Mouse (Mus musculus): ENCODE measurements around the gene Gm45234. TPM values are rescaled to one million over a fixed set of nuclear protein-coding genes. Genes with fewer than 3 reads are reported as not detected.
"Not testable (repeated sequence)": the region's sequence is repeated elsewhere in the genome, so short reads cannot be mapped to it uniquely, and the experiment has no call there.

Gene Gm45234
- not detected in 2 replicates for polyA plus RNA-seq (2015; fragmentation: Nextera tagmentation; extraction: Ambion mirVana)

DNA sequence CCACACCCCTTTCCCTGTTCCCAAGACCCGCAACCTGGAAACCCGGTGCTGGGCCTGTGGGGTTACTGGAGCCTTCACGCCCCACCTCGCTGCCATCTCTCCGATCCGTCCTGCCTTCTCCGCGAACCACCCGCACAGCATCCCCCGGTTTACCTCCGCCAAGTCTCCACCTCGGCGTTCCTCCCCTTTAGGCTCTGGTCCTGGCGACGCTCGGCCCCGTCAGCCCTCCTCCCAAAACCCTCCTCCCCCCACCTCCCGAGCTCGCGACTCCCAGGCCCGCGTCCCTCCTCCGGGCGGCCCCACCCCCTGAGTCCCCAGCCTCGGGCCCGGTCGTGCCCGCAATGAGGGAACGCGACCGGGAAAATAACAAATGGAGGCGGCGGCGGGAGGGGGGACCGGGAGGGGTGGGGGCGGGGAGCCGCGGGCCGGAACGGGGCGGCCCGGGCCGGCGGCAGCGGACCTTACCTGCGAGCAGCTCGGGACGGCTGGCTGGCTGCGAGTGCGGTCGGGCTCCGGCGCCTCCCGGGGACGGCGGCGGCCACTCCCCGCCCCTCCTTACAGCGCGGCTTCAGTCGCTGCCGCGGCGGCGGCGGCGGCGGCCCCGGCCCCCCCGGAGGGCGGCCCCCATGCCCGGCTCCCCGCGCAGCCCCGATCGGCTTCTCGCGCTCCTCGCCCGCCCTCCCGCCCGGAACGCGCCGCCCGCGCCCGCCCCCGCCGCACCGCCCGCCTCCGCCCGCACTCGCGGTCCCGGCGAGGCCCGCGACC is at the start of gene Gm45234, which contains the start of gene Atn1:
Gene Gm45234 (minus strand): TSS at position 191 of the 765 bp plus-strand sequence.
Gene Atn1 (minus strand): TSS at position 694 of the 765 bp plus-strand sequence.
- peaks cover 27% of the 10 kb centered on the region for H3K4me1 ChIP-seq (replicated peaks; ENCODE audit: insufficient read depth, low read length)
- DNase-seq (ENCODE audit: low spot score), result peak; percentile 82

DNA sequence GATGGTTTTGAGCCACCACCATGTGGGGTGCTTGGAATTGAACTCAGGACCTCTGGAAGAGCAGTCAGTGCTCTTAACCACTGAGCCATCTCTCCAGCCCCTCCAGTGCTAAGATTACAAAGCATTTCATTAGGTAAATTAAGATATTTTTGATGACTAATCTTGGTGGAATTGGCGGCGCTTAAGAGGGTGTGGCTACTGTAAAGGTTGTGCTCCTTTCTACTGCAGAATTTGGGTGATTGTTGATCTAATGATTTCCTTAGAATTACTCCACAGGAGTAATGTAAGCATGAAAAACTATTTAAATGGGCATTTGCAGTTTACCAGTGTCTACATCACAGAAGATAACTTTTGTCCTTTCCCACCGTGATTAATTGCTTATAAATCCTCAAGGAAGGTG is 48.5 kb upstream of the Gm45234 start:
- DNase-seq (ENCODE audit: low spot score), result no peak
- no peak overlapping the region for H3K4me2 ChIP-seq (ENCODE audit: low read length)
- H3K27me3 ChIP-seq (ENCODE audit: insufficient read depth, low read length), result no peaks in the 10 kb centered on the region
- WGBS, result 83% methylated on average over 3 of the region's 3 CpGs
- ATAC-seq (replicated peaks; ENCODE audit: low FRiP score, low read depth), result no peak
- H3K27ac ChIP-seq, result 0 out of 2 replicates have a peak overlapping the region, but pooled peaks have one; percentile 94
- no peaks in the 10 kb centered on the region for H3K9me3 ChIP-seq (replicated peaks; ENCODE audit: low read length)
- H3K9ac ChIP-seq (ENCODE audit: low read depth, low read length), result no peak overlapping the region
- no peak for TF ChIP-seq CTCF (IDR thresholded peaks at IDR 0.05; ENCODE audit: low read depth)
- no peaks in the 10 kb centered on the region for H3K36me3 ChIP-seq (ENCODE audit: insufficient read depth, low read length)
- H3K4me1 ChIP-seq (replicated peaks; ENCODE audit: insufficient read depth, low read length), result peaks cover 10% of the 10 kb centered on the region; the same call in 1 of the 2 replicates
- H3K4me3 ChIP-seq (replicated peaks; ENCODE audit: low read depth, low read length), result no peak overlapping the region

More for the DNA sequence above, at the start of gene Gm45234, which contains the start of gene Atn1:
- ATAC-seq (replicated peaks; ENCODE audit: low FRiP score, low read depth), result peak; percentile 62
- WGBS, result under 1% methylated on average over 47 of the region's 100 CpGs
- Histone ChIP-seq H3K27me3 (ENCODE audit: insufficient read depth, low read length) (no peaks in the 10 kb centered on the region), H3K9me3 (replicated peaks; ENCODE audit: low read length) (no peaks in the 10 kb centered on the region), H3K4me3 (replicated peaks; ENCODE audit: low read depth, low read length) (peak within 1 kb of the TSS; percentile 86), H3K36me3 (ENCODE audit: insufficient read depth, low read length) (0 out of 2 replicates have a peak, but pooled peaks cover 2% of the 10 kb centered on the region), H3K4me2 (ENCODE audit: low read length) (peak within 1 kb of the TSS; percentile 75), H3K9ac (ENCODE audit: low read depth, low read length) (peak within 1 kb of the TSS; percentile 99), H3K27ac (peak within 1 kb of the TSS; percentile 98)
- TF ChIP-seq CTCF (IDR thresholded peaks at IDR 0.05; ENCODE audit: low read depth), result no peak

DNA sequence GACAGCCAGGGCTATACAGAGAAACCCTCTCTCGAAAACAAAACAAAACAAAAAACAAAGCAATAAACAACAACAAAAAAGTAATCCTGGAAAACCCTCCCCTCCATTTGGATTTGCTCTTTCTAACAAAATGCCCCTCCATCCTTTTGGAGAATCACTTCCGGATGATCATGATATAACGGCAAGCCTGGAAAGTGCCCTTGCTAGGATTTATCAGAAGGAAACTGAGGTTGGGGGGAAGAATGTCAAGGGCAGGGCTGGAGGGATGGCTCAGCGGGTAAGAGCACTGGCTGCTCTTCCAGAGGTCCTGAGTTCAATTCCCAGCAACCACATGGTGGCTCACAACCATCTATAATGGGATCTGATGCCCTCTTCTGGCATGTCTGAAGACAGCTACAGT is 47.9 kb upstream of the Gm45234 start:
- not testable (repeated sequence) for H3K9me3 ChIP-seq (replicated peaks; ENCODE audit: low read length); H3K27me3 ChIP-seq (ENCODE audit: insufficient read depth, low read length); H3K4me1 ChIP-seq (replicated peaks; ENCODE audit: insufficient read depth, low read length); H3K4me3 ChIP-seq (replicated peaks; ENCODE audit: low read depth, low read length); H3K4me2 ChIP-seq (ENCODE audit: low read length); H3K27ac ChIP-seq; H3K36me3 ChIP-seq (ENCODE audit: insufficient read depth, low read length); ATAC-seq (replicated peaks; ENCODE audit: low FRiP score, low read depth); H3K9ac ChIP-seq (ENCODE audit: low read depth, low read length); DNase-seq (ENCODE audit: low spot score)
- 94% methylated on average over 4 of the region's 4 CpGs for WGBS

DNA sequence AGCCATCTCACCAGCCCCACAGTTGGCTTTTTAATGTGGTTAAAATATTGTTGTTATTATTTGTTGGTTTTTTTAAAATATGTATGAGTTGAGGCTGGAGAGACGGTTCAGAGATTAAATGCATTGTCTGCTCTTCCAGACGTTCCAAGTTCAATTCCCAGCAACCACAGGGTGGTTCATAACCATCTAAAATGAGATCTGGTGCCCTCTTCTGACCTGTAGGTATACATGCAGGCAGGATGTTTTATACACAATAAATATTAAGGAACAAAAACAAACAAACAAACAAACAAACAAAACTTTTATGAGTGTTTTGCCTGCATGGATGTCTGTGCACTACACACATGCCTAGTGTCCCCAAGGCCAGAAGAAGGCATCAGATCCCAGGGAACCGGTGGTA is 47.2 kb upstream of the Gm45234 start:
- Histone ChIP-seq H3K4me2 (ENCODE audit: low read length) (no peak overlapping the region), H3K9ac (ENCODE audit: low read depth, low read length) (no peak overlapping the region), H3K27ac (no peak overlapping the region), H3K36me3 (ENCODE audit: insufficient read depth, low read length) (no peaks in the 10 kb centered on the region), H3K27me3 (ENCODE audit: insufficient read depth, low read length) (no peaks in the 10 kb centered on the region), H3K4me1 (replicated peaks; ENCODE audit: insufficient read depth, low read length) (peaks cover 7% of the 10 kb centered on the region; the same call in 1 of the 2 replicates), H3K4me3 (replicated peaks; ENCODE audit: low read depth, low read length) (no peak overlapping the region), H3K9me3 (replicated peaks; ENCODE audit: low read length) (no peaks in the 10 kb centered on the region)
- 85% methylated on average over 3 of the region's 3 CpGs for WGBS
- no peak for ATAC-seq (replicated peaks; ENCODE audit: low FRiP score, low read depth)
- peak; percentile 19 for TF ChIP-seq CTCF (IDR thresholded peaks at IDR 0.05; ENCODE audit: low read depth)
- DNase-seq (ENCODE audit: low spot score), result no peak

DNA sequence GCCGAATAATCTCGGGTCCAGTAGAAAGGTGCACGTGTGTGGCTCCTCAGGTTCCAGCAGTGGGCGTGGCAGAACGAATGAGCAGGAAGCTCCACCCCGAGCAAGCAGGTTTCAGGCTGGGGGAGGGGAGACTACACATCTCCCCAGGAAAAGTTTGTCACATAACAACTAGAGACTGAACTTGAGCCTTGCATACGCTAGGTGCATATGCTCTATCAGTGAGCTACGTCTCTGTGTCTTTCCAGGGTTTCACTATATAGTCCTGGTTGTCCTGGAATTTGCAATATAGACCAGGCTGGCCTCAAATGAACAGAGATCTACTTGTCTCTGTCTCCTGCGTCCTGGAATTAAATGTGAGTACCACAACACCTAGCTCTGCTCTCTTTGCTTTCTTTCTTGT is 46.6 kb upstream of the Gm45234 start:
- H3K27ac ChIP-seq, result peak overlapping the region; percentile 47; the same call in 1 of the 2 replicates
- not testable (repeated sequence) for H3K9ac ChIP-seq (ENCODE audit: low read depth, low read length); H3K4me3 ChIP-seq (replicated peaks; ENCODE audit: low read depth, low read length); ATAC-seq (replicated peaks; ENCODE audit: low FRiP score, low read depth); H3K36me3 ChIP-seq (ENCODE audit: insufficient read depth, low read length); H3K9me3 ChIP-seq (replicated peaks; ENCODE audit: low read length); DNase-seq (ENCODE audit: low spot score); H3K4me1 ChIP-seq (replicated peaks; ENCODE audit: insufficient read depth, low read length); H3K27me3 ChIP-seq (ENCODE audit: insufficient read depth, low read length)
- 22% methylated on average over 4 of the region's 9 CpGs for WGBS
- peak overlapping the region; percentile 31 for H3K4me2 ChIP-seq (ENCODE audit: low read length)

DNA sequence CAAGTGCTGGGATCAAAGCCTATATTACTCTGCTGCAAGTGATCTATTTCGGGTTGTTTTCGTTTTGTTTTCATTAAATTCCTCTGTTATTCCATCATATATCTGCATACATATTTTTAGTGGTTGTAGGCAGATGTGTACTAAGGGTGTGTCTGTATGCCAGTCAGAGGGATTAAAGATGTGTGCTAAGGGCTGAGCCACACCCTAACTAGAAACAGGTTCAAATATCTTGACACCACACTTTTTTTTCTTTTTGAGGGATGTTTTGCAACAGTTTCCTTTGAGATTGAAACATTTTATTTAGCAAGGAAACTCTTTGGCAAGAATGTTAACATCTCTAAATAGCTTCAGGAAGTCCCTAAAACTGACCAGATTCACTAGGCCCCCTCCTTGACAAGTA is 40.4 kb upstream of the Gm45234 start:
- H3K27ac ChIP-seq, result peak overlapping the region; percentile 78; the same call in 1 of the 2 replicates
- 79% methylated on average over 2 of the region's 2 CpGs for WGBS
- ATAC-seq (replicated peaks; ENCODE audit: low FRiP score, low read depth), result no peak

More for the DNA sequence above, 40.4 kb upstream of the Gm45234 start:
- no peaks in the 10 kb centered on the region for H3K9me3 ChIP-seq (replicated peaks; ENCODE audit: low read length)
- no peaks in the 10 kb centered on the region for H3K36me3 ChIP-seq (ENCODE audit: insufficient read depth, low read length)
- no peaks in the 10 kb centered on the region for H3K27me3 ChIP-seq (ENCODE audit: insufficient read depth, low read length)
- TF ChIP-seq CTCF (IDR thresholded peaks at IDR 0.05; ENCODE audit: low read depth), result no peak
- H3K4me1 ChIP-seq (replicated peaks; ENCODE audit: insufficient read depth, low read length), result no peaks in the 10 kb centered on the region
- H3K4me2 ChIP-seq (ENCODE audit: low read length), result no peak overlapping the region
- no peak overlapping the region for H3K4me3 ChIP-seq (replicated peaks; ENCODE audit: low read depth, low read length)
- no peak overlapping the region for H3K9ac ChIP-seq (ENCODE audit: low read depth, low read length)
- DNase-seq (ENCODE audit: low spot score), result no peak
